Mouse (Mus musculus) hindbrain, embryonic 11.5 days (tissue): Measurements from ENCODE around the gene Pwp2. TPM values are rescaled to one million over a fixed set of nuclear protein-coding genes. Genes with fewer than 3 reads are reported as not detected.

Experiments used
- ATAC-seq: fragments of 200-750 bp; cut with Nextera tagmentation; 2 replicates; pipeline ENCODE4 v1.8.0; 2017; ENCODE audit warnings: mild to moderate bottlenecking, moderate TSS enrichment, moderate library complexity; ENCODE audit not compliant: low FRiP score
- DNase-seq: peaks from one replicate; pipeline ENCODE4 v3.0.0-alpha.2; 2015; ENCODE audit warnings: low spot score
- H3K27ac ChIP-seq: fragments of 300-500 bp; sonication (generic); 2 replicates; pipeline ENCODE4 v1.5.1; 2014; ENCODE audit warnings: mild to moderate bottlenecking, low read depth, low read length
- H3K27me3 ChIP-seq: fragments of 300-500 bp; sonication (generic); 2 replicates; pipeline ENCODE4 v1.6.1; 2014; ENCODE audit warnings: mild to moderate bottlenecking, low read length, moderate library complexity, mixed read lengths; ENCODE audit not compliant: control insufficient read depth, insufficient read depth
- H3K36me3 ChIP-seq: fragments of 300-500 bp; sonication (generic); 2 replicates; pipeline ENCODE4 v1.6.1; 2014; ENCODE audit warnings: mild to moderate bottlenecking, low read length, moderate library complexity, mixed read lengths; ENCODE audit not compliant: control insufficient read depth, insufficient read depth
- H3K4me1 ChIP-seq: fragments of 300-500 bp; sonication (generic); replicated peaks from 2 replicates; pipeline ENCODE4 v1.6.1; 2014; ENCODE audit warnings: low read length, mixed read lengths; ENCODE audit not compliant: control insufficient read depth, insufficient read depth
- H3K4me2 ChIP-seq: fragments of 300-500 bp; sonication (generic); replicated peaks from 2 replicates; pipeline ENCODE4 v1.6.1; 2014; ENCODE audit warnings: mild to moderate bottlenecking, low read depth, low read length
- H3K4me3 ChIP-seq: fragments of 300-500 bp; sonication (generic); 2 replicates; pipeline ENCODE4 v1.5.1; 2014; ENCODE audit warnings: low read depth, low read length
- H3K9ac ChIP-seq: fragments of 300-500 bp; sonication (generic); 2 replicates; pipeline ENCODE4 v1.6.1; 2014; ENCODE audit warnings: low read depth, low read length
- H3K9me3 ChIP-seq: fragments of 300-500 bp; sonication (generic); 2 replicates; pipeline ENCODE4 v1.6.1; 2016; ENCODE audit warnings: low read length; ENCODE audit not compliant: control insufficient read depth
- WGBS: fragments of 180-500 bp; shearing (Covaris S2); extraction: QIAGEN DNeasy Blood & Tissue Kit; methylation state at CpG from one replicate; pipeline ENCODE4 v1.1.7; 2014; 5-methylcytosine and 5-hydroxymethylcytosine counted together
- polyA plus RNA-seq: library from polyadenylated mRNA; unstranded; fragments of >200 nt; fragmentation: Nextera tagmentation; extraction: Ambion mirVana; gene quantifications from 2 replicates; pipeline ENCODE4 v1.2.1, GENCODE M21; 2014

Pwp2 gene
- polyA plus RNA-seq, 1 experiment from 2014 or later, result 14.1 TPM

GRCm38 (mm10) chr10:78140843-78141242, 44.1 kb downstream of the Pwp2 start:
- Histone ChIP-seq H3K36me3 (no peaks in the 10 kb centered on the region), H3K4me3 (no peak overlapping the region), H3K4me2 (no peak overlapping the region), H3K9ac (no peak overlapping the region), H3K27me3 (no peaks in the 10 kb centered on the region), H3K9me3 (no peaks in the 10 kb centered on the region), H3K27ac (no peak overlapping the region), H3K4me1 (no peaks in the 10 kb centered on the region)
- ATAC-seq, result no peak
- 86% methylated on average over 3 of the region's 3 CpGs for WGBS
- DNase-seq, result no peak

GRCm38 (mm10) chr10:78140251-78140600, 44.7 kb downstream of the Pwp2 start:
- Histone ChIP-seq H3K4me2 (no peak overlapping the region), H3K4me3 (no peak overlapping the region), H3K4me1 (no peaks in the 10 kb centered on the region), H3K36me3 (no peaks in the 10 kb centered on the region), H3K9me3 (no peaks in the 10 kb centered on the region), H3K27ac (no peak overlapping the region), H3K9ac (no peak overlapping the region), H3K27me3 (no peaks in the 10 kb centered on the region)
- DNase-seq (no peak), ATAC-seq (no peak)
- 86% methylated on average over 1 of the region's 1 CpGs for whole genome bisulfite sequencing

- Histone ChIP-seq H3K4me2 (no peak overlapping the region), H3K4me1 (0 out of 2 replicates have a peak, but pooled peaks cover 3% of the 10 kb centered on the region), H3K9ac (no peak overlapping the region), H3K4me3 (no peak overlapping the region), H3K27ac (no peak overlapping the region), H3K36me3 (no peaks in the 10 kb centered on the region), H3K27me3 (no peaks in the 10 kb centered on the region), H3K9me3 (no peaks in the 10 kb centered on the region)
- DNase-seq, result no peak
- 71% methylated on average over 11 of the region's 11 CpGs for WGBS
- ATAC-seq, result no peak
Observed at GRCm38 (mm10) chr10:78139572-78140250, 45.2 kb downstream of the Pwp2 start.

GRCm38 (mm10) chr10:78138812-78139523, 46.0 kb downstream of the Pwp2 start:
- no peak for DNase-seq

GRCm38 (mm10) chr10:78137191-78137590, 47.8 kb downstream of the Pwp2 start:
- Histone ChIP-seq H3K4me1 (0 out of 2 replicates have a peak, but pooled peaks cover 3% of the 10 kb centered on the region), H3K27ac (no peak overlapping the region), H3K4me2 (no peak overlapping the region), H3K9ac (no peak overlapping the region), H3K9me3 (no peaks in the 10 kb centered on the region), H3K27me3 (no peaks in the 10 kb centered on the region), H3K4me3 (no peak overlapping the region), H3K36me3 (no peaks in the 10 kb centered on the region)
- no peak for ATAC-seq
- WGBS, result 94% methylated on average over 3 of the region's 3 CpGs
- no peak for DNase-seq

More at GRCm38 (mm10) chr10:78138812-78139523, 46.0 kb downstream of the Pwp2 start:
- Histone ChIP-seq H3K9ac (no peak overlapping the region), H3K27me3 (no peaks in the 10 kb centered on the region), H3K27ac (no peak overlapping the region), H3K36me3 (no peaks in the 10 kb centered on the region), H3K4me3 (no peak overlapping the region), H3K4me1 (0 out of 2 replicates have a peak, but pooled peaks cover 3% of the 10 kb centered on the region), H3K9me3 (no peaks in the 10 kb centered on the region), H3K4me2 (no peak overlapping the region)
- no peak for ATAC-seq
- WGBS, result 68% methylated on average over 14 of the region's 14 CpGs

GRCm38 (mm10) chr10:78135947-78136346, 49.0 kb downstream of the Pwp2 start:
- Histone ChIP-seq H3K4me3 (no peak overlapping the region), H3K4me1 (0 out of 2 replicates have a peak, but pooled peaks cover 3% of the 10 kb centered on the region), H3K9me3 (no peaks in the 10 kb centered on the region), H3K27ac (no peak overlapping the region), H3K4me2 (no peak overlapping the region), H3K27me3 (no peaks in the 10 kb centered on the region), H3K9ac (no peak overlapping the region), H3K36me3 (no peaks in the 10 kb centered on the region)
- 86% methylated on average over 5 of the region's 5 CpGs for WGBS
- DNase-seq (no peak), ATAC-seq (no peak)

- no peak overlapping the region for H3K27ac ChIP-seq
- H3K4me3 ChIP-seq, result no peak overlapping the region
- 0 out of 2 replicates have a peak, but pooled peaks cover 3% of the 10 kb centered on the region for H3K4me1 ChIP-seq
- no peaks in the 10 kb centered on the region for H3K9me3 ChIP-seq
- H3K27me3 ChIP-seq, result no peaks in the 10 kb centered on the region
- DNase-seq, result peak; percentile 64
- H3K4me2 ChIP-seq, result peak overlapping the region; percentile 26
- no peak overlapping the region for H3K9ac ChIP-seq
- H3K36me3 ChIP-seq, result no peaks in the 10 kb centered on the region
- 16% methylated on average over 14 of the region's 14 CpGs for WGBS
- ATAC-seq, result peak; percentile 43; the same call in 1 of the 2 replicates
Observed at GRCm38 (mm10) chr10:78134975-78135798, 49.8 kb downstream of the Pwp2 start.

DNA sequence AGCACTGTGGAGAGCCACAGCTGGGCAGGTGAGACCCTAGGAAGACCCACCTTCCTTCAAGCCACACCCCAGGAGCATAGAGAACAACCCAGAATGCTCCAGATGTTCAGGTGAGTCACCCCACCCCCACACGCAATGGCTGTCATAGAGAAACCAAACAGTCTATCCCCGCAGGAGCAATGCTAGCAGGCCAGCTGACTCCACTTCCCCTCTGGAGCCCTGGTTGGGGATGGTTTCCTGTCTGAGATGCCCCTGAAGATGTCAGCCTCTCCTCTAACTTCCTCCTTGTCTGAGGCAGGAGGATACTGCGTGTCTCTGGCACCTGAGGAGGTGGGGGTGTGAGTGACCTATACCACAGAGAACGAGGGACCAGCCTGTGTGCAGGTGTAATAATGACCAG, 50.5 kb downstream of the Pwp2 start:
- Histone ChIP-seq H3K4me1 (0 out of 2 replicates have a peak, but pooled peaks cover 3% of the 10 kb centered on the region), H3K36me3 (no peaks in the 10 kb centered on the region), H3K4me2 (no peak overlapping the region), H3K4me3 (no peak overlapping the region), H3K9me3 (no peaks in the 10 kb centered on the region), H3K9ac (no peak overlapping the region), H3K27me3 (no peaks in the 10 kb centered on the region), H3K27ac (no peak overlapping the region)
- no peak for ATAC-seq
- DNase-seq, result no peak
- WGBS, result 76% methylated on average over 4 of the region's 4 CpGs
